Mouse (Mus musculus): ENCODE data around the gene Chac1. TPM values are rescaled to one million over a fixed set of nuclear protein-coding genes. Genes with fewer than 3 reads are reported as not detected.

The Chac1 gene
- polyA plus RNA-seq, 1 experiment = 5.8 TPM

- 82% methylated on average over 9 of the region's 9 CpGs for WGBS
- peaks cover 71% of the 10 kb centered on the region for H3K36me3 ChIP-seq (ENCODE audit: control insufficient read depth, insufficient read depth, low read length)
Measured at GRCm38 (mm10) chr2:119377286-119377685, 26.3 kb downstream of the Chac1 start.

GRCm38 (mm10) chr2:119377826-119378225, 26.8 kb downstream of the Chac1 start:
- Histone ChIP-seq H3K27ac (ENCODE audit: insufficient read depth, low read depth, low read length) (no peak overlapping the region), H3K4me1 (ENCODE audit: control insufficient read depth, insufficient read depth, insufficient read length, low read length) (no peaks in the 10 kb centered on the region), H3K36me3 (ENCODE audit: control insufficient read depth, insufficient read depth, low read length) (peaks cover 69% of the 10 kb centered on the region), H3K27me3 (ENCODE audit: control insufficient read depth, insufficient read depth, low read length) (no peaks in the 10 kb centered on the region), H3K4me3 (ENCODE audit: low read depth, low read length) (no peak overlapping the region)
- WGBS = 75% methylated on average over 3 of the region's 3 CpGs
- TF ChIP-seq CTCF (IDR thresholded peaks at IDR 0.05; ENCODE audit: extremely low read depth, insufficient read length, insufficient replicate concordance, low read depth, low read length) (no peak), POLR2A (IDR thresholded peaks at IDR 0.05; ENCODE audit: low read depth, low read length) (no peak)

More at GRCm38 (mm10) chr2:119377286-119377685, 26.3 kb downstream of the Chac1 start:
- Histone ChIP-seq H3K27me3 (ENCODE audit: control insufficient read depth, insufficient read depth, low read length) (no peaks in the 10 kb centered on the region), H3K27ac (ENCODE audit: insufficient read depth, low read depth, low read length) (no peak overlapping the region), H3K4me3 (ENCODE audit: low read depth, low read length) (no peak overlapping the region), H3K4me1 (ENCODE audit: control insufficient read depth, insufficient read depth, insufficient read length, low read length) (no peaks in the 10 kb centered on the region)
- TF ChIP-seq CTCF (IDR thresholded peaks at IDR 0.05; ENCODE audit: extremely low read depth, insufficient read length, insufficient replicate concordance, low read depth, low read length) (no peak), POLR2A (IDR thresholded peaks at IDR 0.05; ENCODE audit: low read depth, low read length) (no peak)

- Histone ChIP-seq H3K27ac (ENCODE audit: insufficient read depth, low read depth, low read length) (no peak overlapping the region), H3K4me3 (ENCODE audit: low read depth, low read length) (no peak overlapping the region), H3K4me1 (ENCODE audit: control insufficient read depth, insufficient read depth, insufficient read length, low read length) (no peaks in the 10 kb centered on the region), H3K27me3 (ENCODE audit: control insufficient read depth, insufficient read depth, low read length) (no peaks in the 10 kb centered on the region), H3K36me3 (ENCODE audit: control insufficient read depth, insufficient read depth, low read length) (peaks cover 62% of the 10 kb centered on the region)
- no peak for TF ChIP-seq POLR2A (IDR thresholded peaks at IDR 0.05; ENCODE audit: low read depth, low read length)
- TF ChIP-seq CTCF (IDR thresholded peaks at IDR 0.05; ENCODE audit: extremely low read depth, insufficient read length, insufficient replicate concordance, low read depth, low read length) = no peak
- 84% methylated on average over 3 of the region's 3 CpGs for WGBS
Measured at GRCm38 (mm10) chr2:119379455-119379854, 28.4 kb downstream of the Chac1 start.

- Histone ChIP-seq H3K4me1 (ENCODE audit: control insufficient read depth, insufficient read depth, insufficient read length, low read length) (no peaks in the 10 kb centered on the region), H3K27me3 (ENCODE audit: control insufficient read depth, insufficient read depth, low read length) (no peaks in the 10 kb centered on the region), H3K36me3 (ENCODE audit: control insufficient read depth, insufficient read depth, low read length) (peaks cover 28% of the 10 kb centered on the region), H3K27ac (ENCODE audit: insufficient read depth, low read depth, low read length) (no peak overlapping the region), H3K4me3 (ENCODE audit: low read depth, low read length) (no peak overlapping the region)
- WGBS = 85% methylated on average over 1 of the region's 1 CpGs
- TF ChIP-seq CTCF (IDR thresholded peaks at IDR 0.05; ENCODE audit: extremely low read depth, insufficient read length, insufficient replicate concordance, low read depth, low read length) = no peak
- TF ChIP-seq POLR2A (IDR thresholded peaks at IDR 0.05; ENCODE audit: low read depth, low read length) = no peak
Measured at GRCm38 (mm10) chr2:119388266-119388665, 37.2 kb downstream of the Chac1 start.

GRCm38 (mm10) chr2:119389992-119390391, 39.0 kb downstream of the Chac1 start:
- TF ChIP-seq CTCF (IDR thresholded peaks at IDR 0.05; ENCODE audit: extremely low read depth, insufficient read length, insufficient replicate concordance, low read depth, low read length) (no peak), POLR2A (IDR thresholded peaks at IDR 0.05; ENCODE audit: low read depth, low read length) (no peak)
- Histone ChIP-seq H3K36me3 (ENCODE audit: control insufficient read depth, insufficient read depth, low read length) (peaks cover 27% of the 10 kb centered on the region), H3K27ac (ENCODE audit: insufficient read depth, low read depth, low read length) (no peak overlapping the region), H3K4me3 (ENCODE audit: low read depth, low read length) (no peak overlapping the region), H3K4me1 (ENCODE audit: control insufficient read depth, insufficient read depth, insufficient read length, low read length) (no peaks in the 10 kb centered on the region), H3K27me3 (ENCODE audit: control insufficient read depth, insufficient read depth, low read length) (no peaks in the 10 kb centered on the region)
- WGBS = 96% methylated on average over 4 of the region's 4 CpGs

- TF ChIP-seq POLR2A (IDR thresholded peaks at IDR 0.05; ENCODE audit: low read depth, low read length) (no peak), CTCF (IDR thresholded peaks at IDR 0.05; ENCODE audit: extremely low read depth, insufficient read length, insufficient replicate concordance, low read depth, low read length) (no peak)
- Histone ChIP-seq H3K27me3 (ENCODE audit: control insufficient read depth, insufficient read depth, low read length) (no peaks in the 10 kb centered on the region), H3K27ac (ENCODE audit: insufficient read depth, low read depth, low read length) (no peak overlapping the region), H3K4me1 (ENCODE audit: control insufficient read depth, insufficient read depth, insufficient read length, low read length) (peaks cover 4% of the 10 kb centered on the region; the same call in 1 of the 2 replicates), H3K4me3 (ENCODE audit: low read depth, low read length) (no peak overlapping the region), H3K36me3 (ENCODE audit: control insufficient read depth, insufficient read depth, low read length) (peaks cover 28% of the 10 kb centered on the region)
- WGBS = 57% methylated on average over 5 of the region's 5 CpGs
Measured at GRCm38 (mm10) chr2:119398252-119398651, 47.2 kb downstream of the Chac1 start.

- 60% methylated on average over 1 of the region's 1 CpGs for WGBS
- H3K27ac ChIP-seq (ENCODE audit: insufficient read depth, low read depth, low read length) = no peak overlapping the region
- H3K27me3 ChIP-seq (ENCODE audit: control insufficient read depth, insufficient read depth, low read length) = no peaks in the 10 kb centered on the region
- peaks cover 4% of the 10 kb centered on the region; the same call in 1 of the 2 replicates for H3K4me1 ChIP-seq (ENCODE audit: control insufficient read depth, insufficient read depth, insufficient read length, low read length)
- TF ChIP-seq CTCF (IDR thresholded peaks at IDR 0.05; ENCODE audit: extremely low read depth, insufficient read length, insufficient replicate concordance, low read depth, low read length) (no peak), POLR2A (IDR thresholded peaks at IDR 0.05; ENCODE audit: low read depth, low read length) (no peak)
- H3K36me3 ChIP-seq (ENCODE audit: control insufficient read depth, insufficient read depth, low read length) = peaks cover 26% of the 10 kb centered on the region
- H3K4me3 ChIP-seq (ENCODE audit: low read depth, low read length) = no peak overlapping the region
Measured at GRCm38 (mm10) chr2:119398665-119399064, 47.6 kb downstream of the Chac1 start.

Data from small intestine, adult 2 months (tissue).